Mouse (Mus musculus) erythroblast, adult 5-6 weeks (primary cell): ENCODE data around the gene Tspan9. TPM values are rescaled to one million over a fixed set of nuclear protein-coding genes. Genes with fewer than 3 reads are reported as not detected.

ENCODE experiments used
- ATAC-seq: replicated peaks from 2 replicates; pipeline ENCODE4 v1.8.0; 2016; ENCODE audit warnings: moderate number of reproducible peaks, mild to moderate bottlenecking, moderate TSS enrichment, inconsistent platforms; ENCODE audit not compliant: poor library complexity, low FRiP score, severe bottlenecking
- total RNA-seq, 2 experiments: library from RNA; stranded (forward) in 1 of 2; stranded (reverse) in 1 of 2; fragments of 150-400 nt in 1 of 2; fragments of 200-764, 138-1000 nt in 1 of 2; gene quantifications; 2 replicates each; pipeline versions ENCODE4 v1.2.3 to v1.2.4; 2015 to 2017; ENCODE audit warnings: low replicate concordance in 2 of 2

Tspan9 gene
- total RNA-seq, 2 experiments from 2014 or later: 0.26 TPM; not detected in 1

- ATAC-seq: no peak
Measured at GRCm38 (mm10) chr6:128134196-128134924, 9.0 kb downstream of the Tspan9 start.

GRCm38 (mm10) chr6:128133679-128134191 is 9.7 kb downstream of the Tspan9 start:
- no peak for ATAC-seq

GRCm38 (mm10) chr6:128132581-128132980 is 10.8 kb downstream of the Tspan9 start:
- ATAC-seq: no peak

- no peak for ATAC-seq
Measured at GRCm38 (mm10) chr6:128131390-128131789, 12.0 kb downstream of the Tspan9 start.

GRCm38 (mm10) chr6:128130686-128131085 is 12.7 kb downstream of the Tspan9 start:
- ATAC-seq: no peak

- ATAC-seq: no peak
Measured at GRCm38 (mm10) chr6:128129382-128129781, 14.0 kb downstream of the Tspan9 start.

- ATAC-seq: no peak
Measured at GRCm38 (mm10) chr6:128127312-128127711, 16.1 kb downstream of the Tspan9 start.

GRCm38 (mm10) chr6:128126876-128127275 is 16.5 kb downstream of the Tspan9 start:
- ATAC-seq: no peak

- ATAC-seq: no peak
Measured at GRCm38 (mm10) chr6:128125464-128125863, 17.9 kb downstream of the Tspan9 start.

GRCm38 (mm10) chr6:128124222-128124971 is 19.0 kb downstream of the Tspan9 start:
- no peak for ATAC-seq

GRCm38 (mm10) chr6:128122127-128122526 is 21.3 kb downstream of the Tspan9 start:
- ATAC-seq: no peak

GRCm38 (mm10) chr6:128121691-128122090 is 21.7 kb downstream of the Tspan9 start:
- no peak for ATAC-seq

GRCm38 (mm10) chr6:128120806-128121205 is 22.6 kb downstream of the Tspan9 start:
- ATAC-seq: no peak

- ATAC-seq: no peak
Measured at GRCm38 (mm10) chr6:128118670-128119230, 24.6 kb downstream of the Tspan9 start.

GRCm38 (mm10) chr6:128116836-128117542 is 26.4 kb downstream of the Tspan9 start:
- no peak for ATAC-seq

GRCm38 (mm10) chr6:128116344-128116743 is 27.1 kb downstream of the Tspan9 start:
- no peak for ATAC-seq

- no peak for ATAC-seq
Measured at GRCm38 (mm10) chr6:128115121-128115520, 28.3 kb downstream of the Tspan9 start.

- no peak for ATAC-seq
Measured at GRCm38 (mm10) chr6:128112605-128113004, 30.8 kb downstream of the Tspan9 start.

- ATAC-seq: no peak
Measured at GRCm38 (mm10) chr6:128111784-128112183, 31.6 kb downstream of the Tspan9 start.
